Mouse (Mus musculus): ENCODE measurements at regions not wholly inside any gene's neighbourhood (a gene's known extent, or its start where the extent isn't known, plus 50 kb on each side); places are given as distances from the start of the nearest gene placed in this dataset.

GRCm38 (mm10) chr9:115583548-115583947 lies 273.3 kb upstream of the Stt3b start:
- Histone ChIP-seq H3K9me3 (ENCODE audit: low read length) (no peaks in the 10 kb centered on the region), H3K4me2 (replicated peaks; ENCODE audit: low read depth, low read length) (no peak overlapping the region), H3K27me3 (ENCODE audit: insufficient read depth, low read length) (no peaks in the 10 kb centered on the region), H3K27ac (ENCODE audit: low read length) (no peak overlapping the region), H3K4me1 (ENCODE audit: insufficient read depth, low read length) (no peaks in the 10 kb centered on the region), H3K9ac (replicated peaks; ENCODE audit: low read length) (no peak overlapping the region), H3K4me3 (ENCODE audit: low read length) (no peak overlapping the region), H3K36me3 (ENCODE audit: insufficient read depth, low read length) (no peaks in the 10 kb centered on the region)
- no peak for ATAC-seq (ENCODE audit: low FRiP score, low TSS enrichment)
- 88% methylated on average over 11 of the region's 11 CpGs for WGBS

DNA sequence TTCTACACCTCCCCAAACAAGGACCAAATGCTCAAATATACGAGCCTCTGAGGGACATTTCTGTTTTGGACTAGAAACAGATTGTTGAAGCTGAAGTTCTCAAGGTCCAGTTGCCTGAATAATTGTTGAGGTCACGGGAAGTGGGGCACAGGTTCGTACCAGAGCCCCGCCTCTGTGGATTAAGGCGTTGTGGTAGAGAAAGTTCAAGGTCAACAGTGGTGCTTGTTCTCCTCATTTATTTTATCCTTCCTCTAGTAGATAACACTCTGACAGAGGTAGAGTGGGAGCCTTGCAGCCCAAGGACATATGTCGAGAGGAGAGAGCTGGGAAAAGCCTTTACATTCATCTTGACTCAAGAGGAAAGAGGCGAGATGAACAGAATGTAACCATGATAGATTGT lies 274.7 kb upstream of the Stt3b start:
- whole genome bisulfite sequencing: 71% methylated on average over 7 of the region's 7 CpGs
- no peaks in the 10 kb centered on the region for H3K27me3 ChIP-seq (ENCODE audit: insufficient read depth, low read length)
- no peak for ATAC-seq (ENCODE audit: low FRiP score, low TSS enrichment)

DNA sequence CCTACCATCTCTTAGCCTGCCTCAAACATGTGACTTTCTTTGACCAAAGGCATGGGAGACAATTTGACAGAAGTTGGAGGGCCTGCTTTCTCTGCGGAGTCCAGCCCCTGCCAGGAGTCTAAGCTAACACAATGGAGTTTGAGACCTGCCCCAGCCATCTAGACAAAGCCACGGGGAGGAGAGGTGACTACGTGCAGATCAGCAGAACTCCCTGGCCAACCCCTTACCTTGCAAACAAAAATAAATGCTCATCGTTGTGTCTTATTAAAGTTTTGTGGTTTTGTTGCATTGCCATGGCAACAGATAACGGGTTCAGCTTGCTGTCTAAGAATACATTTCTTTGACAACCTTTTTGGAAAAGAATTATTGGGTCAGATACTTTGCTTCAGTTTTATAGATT lies 282.2 kb upstream of the Stt3b start:
- Histone ChIP-seq H3K36me3 (ENCODE audit: insufficient read depth, low read length) (no peaks in the 10 kb centered on the region), H3K4me1 (ENCODE audit: insufficient read depth, low read length) (no peaks in the 10 kb centered on the region), H3K4me2 (replicated peaks; ENCODE audit: low read depth, low read length) (no peak overlapping the region), H3K27me3 (ENCODE audit: insufficient read depth, low read length) (no peaks in the 10 kb centered on the region), H3K9ac (replicated peaks; ENCODE audit: low read length) (no peak overlapping the region), H3K4me3 (ENCODE audit: low read length) (no peak overlapping the region), H3K9me3 (ENCODE audit: low read length) (no peaks in the 10 kb centered on the region), H3K27ac (ENCODE audit: low read length) (no peak overlapping the region)
- no peak for ATAC-seq (ENCODE audit: low FRiP score, low TSS enrichment)
- WGBS: 81% methylated on average over 5 of the region's 5 CpGs

More for the DNA sequence above, 274.7 kb upstream of the Stt3b start:
- Histone ChIP-seq H3K27ac (ENCODE audit: low read length) (no peak overlapping the region), H3K9me3 (ENCODE audit: low read length) (no peaks in the 10 kb centered on the region), H3K4me1 (ENCODE audit: insufficient read depth, low read length) (no peaks in the 10 kb centered on the region), H3K36me3 (ENCODE audit: insufficient read depth, low read length) (no peaks in the 10 kb centered on the region), H3K9ac (replicated peaks; ENCODE audit: low read length) (no peak overlapping the region), H3K4me2 (replicated peaks; ENCODE audit: low read depth, low read length) (no peak overlapping the region), H3K4me3 (ENCODE audit: low read length) (no peak overlapping the region)

GRCm38 (mm10) chr9:115600228-115600627 lies 290.0 kb upstream of the Stt3b start:
- Histone ChIP-seq H3K4me2 (replicated peaks; ENCODE audit: low read depth, low read length) (no peak overlapping the region), H3K9me3 (ENCODE audit: low read length) (no peaks in the 10 kb centered on the region), H3K36me3 (ENCODE audit: insufficient read depth, low read length) (no peaks in the 10 kb centered on the region), H3K4me3 (ENCODE audit: low read length) (no peak overlapping the region), H3K27me3 (ENCODE audit: insufficient read depth, low read length) (no peaks in the 10 kb centered on the region), H3K9ac (replicated peaks; ENCODE audit: low read length) (no peak overlapping the region), H3K4me1 (ENCODE audit: insufficient read depth, low read length) (no peaks in the 10 kb centered on the region), H3K27ac (ENCODE audit: low read length) (no peak overlapping the region)
- 64% methylated on average over 9 of the region's 9 CpGs for WGBS
- ATAC-seq (ENCODE audit: low FRiP score, low TSS enrichment): no peak

DNA sequence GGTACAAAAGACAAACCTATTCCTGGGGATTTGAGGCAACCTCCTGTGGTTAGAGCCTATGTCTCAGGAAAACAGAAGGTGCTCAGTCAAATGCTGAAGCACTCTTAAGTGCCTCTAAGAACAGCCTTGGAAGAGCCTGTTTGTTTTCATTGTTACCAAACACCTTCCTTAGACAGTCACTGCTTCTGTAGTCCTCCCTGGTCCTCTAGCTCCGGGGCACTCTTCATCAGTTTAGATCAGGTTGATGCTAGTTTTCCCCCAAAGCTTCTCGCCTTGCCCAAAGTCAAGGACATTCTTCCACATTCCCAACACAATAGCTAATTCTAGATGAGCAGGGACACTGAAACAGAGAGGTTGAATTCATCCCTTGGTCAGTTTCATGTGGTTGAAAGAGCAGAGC lies 290.6 kb upstream of the Stt3b start:
- H3K4me2 ChIP-seq (replicated peaks; ENCODE audit: low read depth, low read length): no peak overlapping the region
- no peaks in the 10 kb centered on the region for H3K4me1 ChIP-seq (ENCODE audit: insufficient read depth, low read length)
- no peak overlapping the region for H3K4me3 ChIP-seq (ENCODE audit: low read length)
- no peak overlapping the region for H3K27ac ChIP-seq (ENCODE audit: low read length)
- ATAC-seq (ENCODE audit: low FRiP score, low TSS enrichment): no peak
- H3K27me3 ChIP-seq (ENCODE audit: insufficient read depth, low read length): no peaks in the 10 kb centered on the region
- no peak overlapping the region for H3K9ac ChIP-seq (replicated peaks; ENCODE audit: low read length)
- no peaks in the 10 kb centered on the region for H3K36me3 ChIP-seq (ENCODE audit: insufficient read depth, low read length)
- 52% methylated on average over 2 of the region's 2 CpGs for WGBS
- H3K9me3 ChIP-seq (ENCODE audit: low read length): no peaks in the 10 kb centered on the region

- no peak overlapping the region for H3K27ac ChIP-seq (ENCODE audit: low read length)
- no peak overlapping the region for H3K4me3 ChIP-seq (ENCODE audit: low read length)
- no peaks in the 10 kb centered on the region for H3K9me3 ChIP-seq (ENCODE audit: low read length)
- H3K36me3 ChIP-seq (ENCODE audit: insufficient read depth, low read length): no peaks in the 10 kb centered on the region
- no peaks in the 10 kb centered on the region for H3K4me1 ChIP-seq (ENCODE audit: insufficient read depth, low read length)
- H3K27me3 ChIP-seq (ENCODE audit: insufficient read depth, low read length): no peaks in the 10 kb centered on the region
- WGBS: 93% methylated on average over 7 of the region's 7 CpGs
- no peak for ATAC-seq (ENCODE audit: low FRiP score, low TSS enrichment)
- H3K4me2 ChIP-seq (replicated peaks; ENCODE audit: low read depth, low read length): no peak overlapping the region
- no peak overlapping the region for H3K9ac ChIP-seq (replicated peaks; ENCODE audit: low read length)
Observed at GRCm38 (mm10) chr9:115602772-115603171, 292.6 kb upstream of the Stt3b start.

GRCm38 (mm10) chr9:115604450-115604849 lies 294.2 kb upstream of the Stt3b start:
- Histone ChIP-seq H3K4me3 (ENCODE audit: low read length) (no peak overlapping the region), H3K9ac (replicated peaks; ENCODE audit: low read length) (no peak overlapping the region), H3K4me2 (replicated peaks; ENCODE audit: low read depth, low read length) (no peak overlapping the region), H3K9me3 (ENCODE audit: low read length) (no peaks in the 10 kb centered on the region), H3K36me3 (ENCODE audit: insufficient read depth, low read length) (no peaks in the 10 kb centered on the region), H3K4me1 (ENCODE audit: insufficient read depth, low read length) (peaks cover 4% of the 10 kb centered on the region; the same call in 1 of the 2 replicates), H3K27me3 (ENCODE audit: insufficient read depth, low read length) (no peaks in the 10 kb centered on the region), H3K27ac (ENCODE audit: low read length) (no peak overlapping the region)
- 81% methylated on average over 3 of the region's 3 CpGs for WGBS
- no peak for ATAC-seq (ENCODE audit: low FRiP score, low TSS enrichment)

GRCm38 (mm10) chr9:115604968-115605682 lies 294.9 kb upstream of the Stt3b start:
- H3K27me3 ChIP-seq (ENCODE audit: insufficient read depth, low read length): no peaks in the 10 kb centered on the region
- no peak overlapping the region for H3K27ac ChIP-seq (ENCODE audit: low read length)
- ATAC-seq (ENCODE audit: low FRiP score, low TSS enrichment): no peak
- no peaks in the 10 kb centered on the region for H3K9me3 ChIP-seq (ENCODE audit: low read length)
- 83% methylated on average over 14 of the region's 14 CpGs for WGBS
- H3K36me3 ChIP-seq (ENCODE audit: insufficient read depth, low read length): no peaks in the 10 kb centered on the region
- H3K4me1 ChIP-seq (ENCODE audit: insufficient read depth, low read length): peaks cover 4% of the 10 kb centered on the region; the same call in 1 of the 2 replicates
- H3K4me3 ChIP-seq (ENCODE audit: low read length): no peak overlapping the region
- H3K9ac ChIP-seq (replicated peaks; ENCODE audit: low read length): no peak overlapping the region
- H3K4me2 ChIP-seq (replicated peaks; ENCODE audit: low read depth, low read length): no peak overlapping the region

DNA sequence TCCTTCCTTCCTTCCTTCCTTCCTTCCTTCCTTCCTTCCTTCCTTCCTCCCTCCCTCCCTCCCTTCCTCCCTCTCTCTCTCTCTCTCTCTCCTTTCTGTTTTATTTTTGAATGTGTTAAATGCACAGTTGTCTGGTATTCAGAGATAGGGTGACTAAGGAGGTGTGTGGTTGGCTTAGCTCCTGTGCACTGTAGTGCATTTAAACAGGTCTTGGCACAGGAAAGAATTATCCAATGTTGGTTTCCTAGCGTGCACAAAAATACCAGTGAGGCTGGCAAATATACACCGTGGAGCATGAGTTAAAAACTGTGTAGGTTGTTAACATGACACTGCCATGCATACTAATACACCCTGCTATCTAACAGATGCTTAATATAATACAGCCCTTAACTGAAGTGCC lies 297.7 kb upstream of the Stt3b start:
- H3K4me2 ChIP-seq (replicated peaks; ENCODE audit: low read depth, low read length): no peak overlapping the region
- H3K27ac ChIP-seq (ENCODE audit: low read length): no peak overlapping the region
- H3K4me1 ChIP-seq (ENCODE audit: insufficient read depth, low read length): peaks cover 4% of the 10 kb centered on the region; the same call in 1 of the 2 replicates
- no peak overlapping the region for H3K9ac ChIP-seq (replicated peaks; ENCODE audit: low read length)
- WGBS: 60% methylated on average over 2 of the region's 2 CpGs
- no peaks in the 10 kb centered on the region for H3K36me3 ChIP-seq (ENCODE audit: insufficient read depth, low read length)
- H3K27me3 ChIP-seq (ENCODE audit: insufficient read depth, low read length): no peaks in the 10 kb centered on the region
- H3K4me3 ChIP-seq (ENCODE audit: low read length): no peak overlapping the region
- no peaks in the 10 kb centered on the region for H3K9me3 ChIP-seq (ENCODE audit: low read length)
- no peak for ATAC-seq (ENCODE audit: low FRiP score, low TSS enrichment)

DNA sequence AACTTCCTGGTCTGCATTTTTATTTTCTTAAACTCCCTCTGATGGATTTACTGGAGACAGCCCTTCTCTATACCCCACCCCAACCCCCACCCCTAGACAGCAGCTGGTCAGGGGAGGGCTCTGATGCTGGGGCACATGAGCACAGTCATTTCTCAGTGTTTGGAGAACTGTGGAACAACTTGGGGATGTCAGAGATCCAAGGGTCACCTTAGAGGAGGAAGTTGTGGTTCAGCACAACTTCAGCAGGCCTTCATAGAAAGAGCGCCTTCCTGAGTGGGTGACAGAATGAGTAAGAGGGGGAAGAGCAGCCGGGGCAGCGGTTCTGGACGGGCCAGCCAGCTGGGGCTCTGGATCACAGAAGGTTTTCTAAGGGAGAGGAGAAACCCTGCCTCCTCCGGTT lies 298.2 kb upstream of the Stt3b start:
- Histone ChIP-seq H3K4me2 (replicated peaks; ENCODE audit: low read depth, low read length) (no peak overlapping the region), H3K27me3 (ENCODE audit: insufficient read depth, low read length) (no peaks in the 10 kb centered on the region), H3K9ac (replicated peaks; ENCODE audit: low read length) (no peak overlapping the region), H3K27ac (ENCODE audit: low read length) (no peak overlapping the region), H3K4me3 (ENCODE audit: low read length) (no peak overlapping the region), H3K4me1 (ENCODE audit: insufficient read depth, low read length) (peaks cover 4% of the 10 kb centered on the region; the same call in 1 of the 2 replicates), H3K9me3 (ENCODE audit: low read length) (no peaks in the 10 kb centered on the region), H3K36me3 (ENCODE audit: insufficient read depth, low read length) (no peaks in the 10 kb centered on the region)
- ATAC-seq (ENCODE audit: low FRiP score, low TSS enrichment): peak; percentile 71
- 58% methylated on average over 5 of the region's 5 CpGs for WGBS

Measured in kidney, embryonic 16.5 days (tissue).